Mouse (Mus musculus) brain, embryonic 14.5 days (tissue): ENCODE results near the gene Tas1r3. TPM values are rescaled to one million over a fixed set of nuclear protein-coding genes. Genes with fewer than 3 reads are reported as not detected.

Experiments used
- DNase-seq: peaks from one replicate; pipeline ENCODE4 v3.0.0-alpha.2; 2011; ENCODE audit warnings: low read depth
- CTCF ChIP-seq: fragments of 200-500 bp; IDR thresholded peaks from 2 replicates; pipeline ENCODE4 v1.5.1; 2012; ENCODE audit warnings: inconsistent platforms, mild to moderate bottlenecking, moderate library complexity, borderline replicate concordance; ENCODE audit not compliant: insufficient read depth, insufficient read length; ENCODE audit errors: extremely low read depth
- POLR2A ChIP-seq: fragments of 200-500 bp; IDR thresholded peaks from 2 replicates; pipeline ENCODE4 v1.6.1; 2012; ENCODE audit warnings: mild to moderate bottlenecking, inconsistent platforms, borderline replicate concordance; ENCODE audit not compliant: poor library complexity, insufficient read depth, insufficient read length, severe bottlenecking; ENCODE audit errors: extremely low read depth
- polyA plus RNA-seq: library from polyadenylated mRNA; depleted of rRNA; stranded (reverse); fragments of >200 nt; gene quantifications from 2 replicates; pipeline ENCODE4 v1.2.3, GENCODE M21; 2012

Gene Tas1r3
- polyA plus RNA-seq, 1 experiment: 0.83 TPM

- no peak for TF ChIP-seq POLR2A
- no peak for TF ChIP-seq CTCF
- DNase-seq: no peak
These were observed 24.7 kb downstream of the Tas1r3 start for GRCm38 (mm10) chr4:155838187-155839153.

- TF ChIP-seq POLR2A: no peak
- no peak for TF ChIP-seq CTCF
These were observed 25.7 kb downstream of the Tas1r3 start for GRCm38 (mm10) chr4:155837404-155838010.

GRCm38 (mm10) chr4:155833836-155834235, 29.3 kb downstream of the Tas1r3 start:
- peak; percentile 82 for DNase-seq
- TF ChIP-seq CTCF (peak; percentile 73), POLR2A (no peak)

More at GRCm38 (mm10) chr4:155837404-155838010, 25.7 kb downstream of the Tas1r3 start:
- DNase-seq: no peak

GRCm38 (mm10) chr4:155833234-155833633, 29.9 kb downstream of the Tas1r3 start:
- DNase-seq: no peak
- no peak for TF ChIP-seq POLR2A

GRCm38 (mm10) chr4:155832321-155832720, 30.8 kb downstream of the Tas1r3 start:
- DNase-seq: no peak
- TF ChIP-seq CTCF (no peak), POLR2A (no peak)

- DNase-seq: no peak
- no peak for TF ChIP-seq POLR2A
- no peak for TF ChIP-seq CTCF
These were observed 31.3 kb downstream of the Tas1r3 start for GRCm38 (mm10) chr4:155831831-155832230.

GRCm38 (mm10) chr4:155831205-155831766, 31.9 kb downstream of the Tas1r3 start, which contains the start of gene Aurkaip1:
Gene Aurkaip1 (plus strand): TSS chr4:155831272.
- peak; percentile 99 for DNase-seq
- TF ChIP-seq POLR2A: peak; percentile 46; the same call in 1 of the 2 replicates
- TF ChIP-seq CTCF: peak; percentile 92

- no peak for DNase-seq
- TF ChIP-seq CTCF (no peak), POLR2A (no peak)
These were observed 32.6 kb downstream of the Tas1r3 start for GRCm38 (mm10) chr4:155830596-155830995.

GRCm38 (mm10) chr4:155829866-155830265, 33.3 kb downstream of the Tas1r3 start:
- TF ChIP-seq CTCF: no peak
- TF ChIP-seq POLR2A: no peak
- DNase-seq: no peak

- TF ChIP-seq CTCF: no peak
- no peak for TF ChIP-seq POLR2A
- DNase-seq: no peak
These were observed 39.7 kb downstream of the Tas1r3 start for GRCm38 (mm10) chr4:155823443-155823842.

GRCm38 (mm10) chr4:155821025-155821424, 42.1 kb downstream of the Tas1r3 start:
- DNase-seq: peak; percentile 36

GRCm38 (mm10) chr4:155817533-155817932, 45.6 kb downstream of the Tas1r3 start:
- TF ChIP-seq CTCF (no peak), POLR2A (no peak)
- no peak for DNase-seq

More at GRCm38 (mm10) chr4:155821025-155821424, 42.1 kb downstream of the Tas1r3 start:
- no peak for TF ChIP-seq CTCF
- no peak for TF ChIP-seq POLR2A

- TF ChIP-seq POLR2A: no peak
- no peak for TF ChIP-seq CTCF
- DNase-seq: peak; percentile 41
These were observed 50.4 kb downstream of the Tas1r3 start for GRCm38 (mm10) chr4:155812665-155813181.
